Mouse (Mus musculus) olfactory bulb, adult 2 months (tissue): ENCODE measurements around the gene Vamp8. TPM values are rescaled to one million over a fixed set of nuclear protein-coding genes. Genes with fewer than 3 reads are reported as not detected.

Source experiments
- H3K27ac ChIP-seq: fragments of 200-500 bp; 2 replicates; pipeline ENCODE4 v1.5.1; 2012; ENCODE audit warnings: low read depth, low read length; ENCODE audit not compliant: insufficient read depth
- H3K4me1 ChIP-seq: fragments of 200-500 bp; 2 replicates; pipeline ENCODE4 v1.6.1; 2012; ENCODE audit warnings: low read length; ENCODE audit not compliant: control insufficient read depth, insufficient read depth
- H3K4me3 ChIP-seq: fragments of 200-500 bp; 2 replicates; pipeline ENCODE4 v1.5.1; 2012; ENCODE audit warnings: mild to moderate bottlenecking, low read depth, low read length, moderate library complexity; ENCODE audit not compliant: insufficient read depth
- CTCF ChIP-seq: fragments of 200-500 bp; IDR thresholded peaks from 2 replicates; pipeline ENCODE4 v1.5.1; 2012; ENCODE audit warnings: low read depth, mild to moderate bottlenecking, low read length, moderate library complexity; ENCODE audit not compliant: insufficient read depth
- POLR2A ChIP-seq: fragments of 200-500 bp; IDR thresholded peaks from 2 replicates; pipeline ENCODE4 v1.6.1; 2012; ENCODE audit warnings: mild to moderate bottlenecking, low read depth, low read length, moderate library complexity; ENCODE audit not compliant: insufficient read depth
- WGBS: fragments of 180-500 bp; shearing (Covaris S2); methylation state at CpG from one replicate; pipeline ENCODE4 v1.1.7; 2018; 5-methylcytosine and 5-hydroxymethylcytosine counted together
- polyA plus RNA-seq: library from polyadenylated mRNA; stranded (reverse); fragments of >200 nt; gene quantifications from 2 replicates; pipeline ENCODE4 v1.2.4, GENCODE M21; 2012; ENCODE audit warnings: low replicate concordance; ENCODE audit not compliant: missing spikeins, insufficient read depth, insufficient read length

Vamp8 gene
- polyA plus RNA-seq, 1 experiment: not detected

GRCm38 (mm10) chr6:72428036-72428435 is 37.5 kb upstream of the Vamp8 start:
- Histone ChIP-seq H3K4me1 (0 out of 2 replicates have a peak, but pooled peaks cover 2% of the 10 kb centered on the region), H3K4me3 (no peak overlapping the region), H3K27ac (no peak overlapping the region)
- 25% methylated on average over 8 of the region's 8 CpGs for WGBS
- TF ChIP-seq POLR2A (no peak), CTCF (no peak)

GRCm38 (mm10) chr6:72425646-72426045 is 35.1 kb upstream of the Vamp8 start:
- no peaks in the 10 kb centered on the region for H3K4me1 ChIP-seq
- TF ChIP-seq CTCF (no peak), POLR2A (no peak)
- 91% methylated on average over 11 of the region's 11 CpGs for WGBS
- H3K4me3 ChIP-seq: no peak overlapping the region
- H3K27ac ChIP-seq: no peak overlapping the region

- peaks cover under 1% of the 10 kb centered on the region; the same call in 1 of the 2 replicates for H3K4me1 ChIP-seq
- H3K27ac ChIP-seq: no peak overlapping the region
- no peak overlapping the region for H3K4me3 ChIP-seq
- no peak for TF ChIP-seq CTCF
- TF ChIP-seq POLR2A: no peak
- 92% methylated on average over 10 of the region's 10 CpGs for WGBS
These were observed 30.4 kb upstream of the Vamp8 start for GRCm38 (mm10) chr6:72420901-72421300.

DNA sequence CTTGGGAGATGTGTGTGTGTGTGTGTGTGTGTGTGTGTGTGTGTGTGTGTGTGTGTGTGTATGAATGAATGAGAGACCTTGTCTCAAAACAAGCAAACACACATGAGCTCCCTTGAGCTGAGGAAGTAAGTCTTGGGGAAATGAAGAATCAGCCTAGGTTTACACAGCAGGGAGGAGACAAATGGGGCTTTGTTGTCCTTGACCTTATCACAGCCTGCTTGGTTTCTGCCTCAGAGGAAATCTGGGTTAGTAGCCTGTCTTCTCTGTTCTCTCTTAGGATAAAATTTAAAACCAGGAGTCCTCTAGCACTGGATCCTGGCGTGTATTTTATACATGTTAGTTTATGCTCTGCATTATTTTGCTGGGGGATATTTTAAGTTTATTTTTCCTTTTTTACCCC is 29.3 kb upstream of the Vamp8 start:
- Histone ChIP-seq H3K4me3 (no peak overlapping the region), H3K4me1 (peaks cover 7% of the 10 kb centered on the region), H3K27ac (no peak overlapping the region)
- 81% methylated on average over 1 of the region's 1 CpGs for WGBS
- TF ChIP-seq POLR2A (no peak), CTCF (no peak)

GRCm38 (mm10) chr6:72418279-72418678 is 27.8 kb upstream of the Vamp8 start:
- H3K4me1 ChIP-seq: peaks cover 7% of the 10 kb centered on the region
- no peak overlapping the region for H3K4me3 ChIP-seq
- no peak overlapping the region for H3K27ac ChIP-seq
- TF ChIP-seq CTCF (no peak), POLR2A (no peak)
- 93% methylated on average over 4 of the region's 4 CpGs for WGBS

- WGBS: 86% methylated on average over 7 of the region's 7 CpGs
- Histone ChIP-seq H3K4me3 (no peak overlapping the region), H3K4me1 (peaks cover 7% of the 10 kb centered on the region), H3K27ac (no peak overlapping the region)
- no peak for TF ChIP-seq CTCF
- TF ChIP-seq POLR2A: no peak
These were observed 25.7 kb upstream of the Vamp8 start for GRCm38 (mm10) chr6:72415964-72416772.

DNA sequence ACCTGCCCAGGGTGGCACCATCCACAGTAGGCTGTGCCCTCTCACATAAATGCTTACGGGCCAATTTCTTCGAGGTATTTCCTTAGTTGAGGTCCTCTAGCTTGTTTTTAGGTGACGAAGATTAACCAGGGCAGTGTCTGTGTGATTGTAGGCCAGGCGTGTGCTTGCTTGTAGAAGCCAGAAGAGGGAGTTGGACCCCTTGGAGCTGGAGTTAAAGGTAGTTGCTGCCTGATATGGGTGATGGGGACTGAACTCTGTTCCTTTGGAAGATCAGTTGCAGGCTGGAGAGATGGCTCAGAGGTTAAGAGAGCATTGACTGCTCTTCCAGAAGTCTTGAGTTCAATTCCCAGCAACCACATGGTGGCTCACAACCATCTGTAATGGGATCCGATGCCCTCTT is 24.7 kb upstream of the Vamp8 start:
- Histone ChIP-seq H3K4me3 (no peak overlapping the region), H3K4me1 (peaks cover 7% of the 10 kb centered on the region), H3K27ac (no peak overlapping the region)
- WGBS: 79% methylated on average over 5 of the region's 5 CpGs
- TF ChIP-seq POLR2A: no peak
- no peak for TF ChIP-seq CTCF

GRCm38 (mm10) chr6:72414076-72414756 is 23.7 kb upstream of the Vamp8 start, which contains the start of gene Ggcx:
Gene Ggcx (plus strand): TSS chr6:72414308.
- WGBS: under 1% methylated on average over 33 of the region's 33 CpGs
- peak; percentile 51 for TF ChIP-seq POLR2A
- TF ChIP-seq CTCF: peak; percentile 11; the same call in 1 of the 2 replicates
- peak within 1 kb of the TSS; percentile 96 for H3K4me3 ChIP-seq
- H3K4me1 ChIP-seq: peaks cover 7% of the 10 kb centered on the region
- H3K27ac ChIP-seq: peak within 1 kb of the TSS; percentile 46; the same call in 1 of the 2 replicates

DNA sequence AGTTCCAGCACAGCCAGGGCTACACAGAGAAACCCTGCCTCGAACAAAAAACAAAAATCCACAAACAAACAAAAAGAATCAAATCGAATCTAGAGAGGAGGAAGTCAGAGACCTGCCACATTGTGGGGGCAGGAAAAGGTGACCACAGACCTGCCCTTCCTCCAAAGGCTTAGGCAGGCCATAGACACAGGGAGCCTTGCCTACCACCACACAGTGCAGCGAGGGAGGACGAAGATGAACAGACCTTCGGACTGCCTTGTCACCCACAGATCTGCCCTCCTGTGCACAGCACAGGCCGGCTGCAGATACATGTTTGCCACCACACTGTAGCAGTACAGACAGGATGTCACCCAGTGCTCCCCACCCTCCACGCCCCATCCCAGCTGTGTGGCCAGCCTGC is 20.0 kb upstream of the Vamp8 start:
- peaks cover 4% of the 10 kb centered on the region for H3K4me1 ChIP-seq
- H3K4me3 ChIP-seq: no peak overlapping the region
- 84% methylated on average over 7 of the region's 7 CpGs for WGBS
- TF ChIP-seq CTCF: no peak
- no peak for TF ChIP-seq POLR2A
- H3K27ac ChIP-seq: no peak overlapping the region
